Mouse (Mus musculus) olfactory bulb, adult 2 months (tissue): Measurements from ENCODE around the gene Tcf15.

Source experiments
- CTCF ChIP-seq: fragments of 200-500 bp; IDR thresholded peaks from 2 replicates; pipeline ENCODE4 v1.5.1; 2012; ENCODE audit warnings: low read depth, mild to moderate bottlenecking, low read length, moderate library complexity; ENCODE audit not compliant: insufficient read depth
- POLR2A ChIP-seq: fragments of 200-500 bp; IDR thresholded peaks from 2 replicates; pipeline ENCODE4 v1.6.1; 2012; ENCODE audit warnings: mild to moderate bottlenecking, low read depth, low read length, moderate library complexity; ENCODE audit not compliant: insufficient read depth

- TF ChIP-seq CTCF (no peak), POLR2A (no peak)
These were observed 743 bp downstream of the Tcf15 start for GRCm38 (mm10) chr2:152144158-152144450.
